Mouse (Mus musculus) layer of hippocampus, adult 9-11 months (tissue): Measurements from ENCODE around the gene Olfr372.
"Not testable (repeated sequence)": the region's sequence is repeated elsewhere in the genome, so short reads cannot be mapped to it uniquely, and the experiment has no call there.

ENCODE experiments used
- DNase-seq: peaks from one replicate; pipeline ENCODE4 v3.0.0; 2022

The Olfr372 gene

DNA sequence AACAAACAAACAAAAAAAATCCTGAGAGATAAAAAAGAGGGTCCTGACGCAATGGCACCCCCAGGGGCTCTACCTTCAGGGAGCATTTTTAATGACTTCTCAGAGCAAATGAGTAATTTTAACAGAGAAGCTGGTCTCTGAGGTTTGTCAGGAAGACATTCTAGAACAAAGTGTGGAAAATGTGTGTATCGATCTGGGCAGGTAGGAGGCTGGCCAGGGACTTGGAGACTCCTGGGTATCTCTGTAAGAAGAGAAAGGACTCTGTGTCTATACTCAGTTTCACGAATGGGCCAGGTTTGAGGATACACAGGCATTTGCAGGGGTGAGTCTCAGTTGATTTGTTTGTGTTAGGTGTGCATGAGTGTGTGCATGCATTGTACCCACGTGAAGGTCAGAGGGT, at the start of gene Olfr372:
Olfr372 (plus strand) TSS at position 301 of the 400 bp plus-strand sequence.
- not testable (repeated sequence) for DNase-seq

DNA sequence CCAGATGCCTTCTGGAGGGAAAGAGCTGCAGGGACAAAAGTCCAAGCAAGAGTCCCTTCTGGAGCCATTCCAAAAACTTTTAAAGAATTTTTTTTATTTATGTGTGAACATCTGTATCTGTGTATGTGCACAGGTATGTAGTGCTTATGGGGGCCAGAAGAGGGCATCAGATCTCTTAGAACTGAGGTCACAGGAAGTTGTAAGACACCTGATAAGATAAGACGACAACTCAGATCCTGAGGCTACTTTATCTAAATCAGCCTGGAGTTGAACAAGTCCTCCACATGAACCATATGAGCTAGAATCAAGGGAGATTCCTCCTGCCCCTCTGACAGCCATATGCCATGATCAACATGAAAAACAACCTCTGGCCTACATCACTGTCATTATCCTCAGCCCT, 41.6 kb upstream of the Olfr372 start:
- DNase-seq = no peak

DNA sequence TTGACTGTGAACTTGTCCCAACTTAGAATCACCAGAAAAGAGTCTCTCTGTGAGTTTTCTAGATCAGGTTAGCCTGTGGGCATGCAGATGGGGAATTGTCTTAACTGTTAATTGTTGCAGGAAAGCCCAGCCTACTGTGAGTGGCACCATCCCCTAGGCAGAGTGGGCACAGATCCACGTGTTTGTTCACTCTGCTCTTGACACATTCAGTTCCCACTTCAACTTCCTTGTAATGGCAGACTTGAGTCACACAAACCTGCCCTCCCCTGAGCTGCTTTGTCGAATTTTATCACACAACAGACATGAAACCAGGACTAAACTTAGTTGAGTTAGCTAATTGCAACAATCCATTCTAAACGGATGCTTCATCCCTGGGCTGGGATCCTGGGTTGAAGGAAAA, 40.8 kb upstream of the Olfr372 start:
- DNase-seq = no peak

DNA sequence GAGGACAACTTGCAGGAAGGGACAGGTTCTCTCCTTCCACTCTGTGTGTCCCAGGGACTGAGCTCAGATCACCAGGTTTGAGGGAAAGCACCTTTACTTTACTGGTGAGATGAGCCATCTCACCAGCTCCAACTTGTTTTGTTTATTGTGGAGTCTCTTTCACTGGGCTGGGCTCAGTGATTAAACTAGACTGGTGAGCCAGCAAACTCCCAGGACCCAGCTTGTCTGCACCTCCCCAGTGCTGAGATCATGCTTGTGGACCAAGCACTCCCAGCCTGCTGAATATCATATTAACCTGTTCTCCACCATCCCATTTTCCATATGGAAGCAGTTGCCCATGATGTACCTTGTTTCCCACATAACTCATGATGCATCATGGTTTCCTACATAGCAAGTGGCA, 38.1 kb upstream of the Olfr372 start:
- DNase-seq = no peak

DNA sequence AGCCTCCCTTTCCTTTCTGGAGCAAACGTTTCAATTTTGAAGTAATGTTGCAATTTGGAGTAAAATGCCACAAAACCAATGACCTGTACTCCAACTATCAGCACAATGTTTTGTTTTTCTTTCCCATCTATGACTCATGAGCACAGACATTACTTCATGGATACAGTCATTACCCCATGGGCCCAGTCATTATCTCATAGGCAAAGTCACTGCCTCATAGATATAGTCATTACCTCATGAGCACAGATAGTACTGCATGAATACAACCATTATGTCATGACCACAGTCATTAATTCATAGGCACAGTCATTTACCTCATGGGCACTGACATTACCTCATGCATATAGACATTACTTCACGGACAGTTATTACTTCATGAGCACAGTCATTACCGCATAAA, 35.1 kb upstream of the Olfr372 start:
- DNase-seq = no peak

DNA sequence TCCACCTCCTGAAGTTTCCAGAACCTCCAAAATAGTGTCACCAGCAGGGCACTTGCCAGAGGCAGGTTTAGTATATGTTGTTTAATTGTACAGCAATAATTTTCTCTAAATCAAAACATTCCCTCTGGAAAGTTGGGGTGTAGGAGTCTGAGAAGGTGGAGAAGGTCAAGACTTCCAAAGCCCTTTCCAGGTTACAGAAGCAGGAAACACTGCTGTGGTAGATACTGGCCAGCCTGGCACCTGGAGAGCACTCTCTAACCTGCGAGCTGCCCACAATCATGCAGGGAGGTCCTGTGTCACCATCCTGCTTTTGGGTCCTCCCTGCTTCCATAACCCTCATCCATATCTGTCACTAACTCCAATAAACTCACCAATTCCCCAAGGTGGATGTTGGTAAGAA, 34.3 kb upstream of the Olfr372 start:
- DNase-seq = no peak

DNA sequence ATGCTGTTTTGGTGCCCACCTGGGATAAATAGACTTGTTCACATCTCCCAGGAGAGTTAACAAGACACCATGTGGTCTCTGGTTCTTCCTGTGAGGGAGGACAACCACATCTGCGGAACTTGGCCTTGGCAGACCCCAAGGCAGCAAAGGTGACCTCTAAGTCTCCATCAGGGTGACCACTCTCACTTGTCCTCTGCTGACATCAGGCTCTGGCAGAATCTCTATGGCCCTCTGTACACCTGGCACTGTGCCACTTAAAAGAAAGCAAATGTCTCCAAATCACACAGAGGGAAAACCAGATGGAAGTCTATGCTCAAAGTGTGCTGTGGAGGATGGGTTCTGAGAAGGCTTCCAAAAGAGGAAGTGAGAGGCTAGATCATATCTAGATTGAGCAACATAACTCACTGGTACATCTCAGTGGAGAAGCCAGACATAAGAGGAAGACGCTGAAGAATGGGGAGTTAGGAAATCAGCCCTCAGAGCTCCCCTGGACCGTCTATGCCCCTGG, 32.8 kb upstream of the Olfr372 start:
- DNase-seq = peak; percentile 19

DNA sequence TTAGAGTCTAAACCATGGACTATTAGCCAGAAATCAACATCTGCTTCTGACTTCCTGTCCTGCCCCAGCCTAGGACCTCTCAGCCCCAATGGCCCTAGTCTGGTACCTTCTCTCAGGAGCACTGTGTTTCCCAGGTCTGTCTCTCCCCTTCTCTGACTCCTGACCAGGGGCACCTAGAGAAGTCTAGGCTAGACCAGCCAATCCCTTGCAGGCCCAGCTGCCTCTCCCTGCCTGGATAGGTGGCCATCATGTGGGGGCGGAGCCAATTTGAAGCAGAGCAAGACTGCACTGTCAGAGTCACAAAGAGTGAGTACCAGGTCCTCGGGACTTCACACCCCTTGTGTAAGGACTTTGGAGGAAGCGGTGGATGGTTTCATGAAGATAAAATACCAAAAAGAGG, 31.5 kb upstream of the Olfr372 start, which contains the start of gene Cyp4f18:
Cyp4f18 (minus strand) TSS at position 154 of the 400 bp plus-strand sequence.
- no peak for DNase-seq

DNA sequence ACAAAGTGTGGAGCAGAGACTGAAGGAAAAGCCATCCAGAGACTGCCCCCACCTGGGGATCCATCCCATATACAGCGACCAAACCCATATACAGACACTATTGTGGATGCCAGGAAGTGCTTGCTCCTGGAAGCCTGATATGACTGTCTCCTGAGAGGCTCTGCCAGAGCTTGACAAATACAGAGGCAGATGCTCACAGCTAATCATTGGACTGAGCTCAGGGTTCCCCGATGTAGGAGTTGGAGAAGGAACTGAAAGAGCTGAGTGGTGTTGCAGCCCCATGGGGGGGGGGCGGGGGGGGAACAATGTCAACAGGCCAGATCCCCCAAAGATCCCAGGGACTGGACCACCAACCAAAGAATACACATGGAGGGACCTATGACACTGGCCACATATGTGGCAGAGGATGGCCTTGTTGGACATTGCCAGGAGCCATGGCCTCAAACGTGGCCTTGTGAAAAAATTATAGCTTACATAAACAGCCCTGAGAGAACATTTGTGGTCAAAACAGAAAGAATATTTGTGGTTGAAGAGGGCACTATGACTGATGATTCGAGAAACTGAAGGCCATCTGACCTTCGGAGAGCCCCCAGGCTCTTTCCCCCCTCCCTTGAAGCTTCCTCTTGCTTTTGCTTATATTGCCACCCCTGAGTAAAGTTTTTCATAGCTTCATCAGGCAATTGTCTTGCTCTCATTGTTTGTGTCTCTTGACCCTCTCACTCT, 27.4 kb upstream of the Olfr372 start:
- not testable (repeated sequence) for DNase-seq

DNA sequence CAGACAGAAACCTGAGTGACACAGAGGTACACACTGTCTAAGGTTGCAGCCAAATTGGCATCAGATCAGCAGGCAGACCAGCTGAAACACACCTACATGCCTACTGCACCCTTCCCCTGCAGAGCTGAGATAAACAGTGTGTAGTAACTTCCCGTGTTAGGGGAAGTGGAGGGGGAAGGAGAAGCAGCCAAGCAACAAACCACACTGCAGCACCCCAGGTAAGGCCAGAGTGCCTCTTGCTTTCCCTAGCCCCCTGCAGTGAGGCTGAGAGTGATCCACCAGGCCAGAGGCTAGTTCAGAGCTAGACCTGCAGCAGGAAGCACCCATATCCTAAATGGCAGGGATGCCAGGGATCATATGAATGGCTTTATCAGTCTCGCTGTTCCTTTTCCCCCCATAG, 23.7 kb upstream of the Olfr372 start:
- DNase-seq = not testable (repeated sequence)

DNA sequence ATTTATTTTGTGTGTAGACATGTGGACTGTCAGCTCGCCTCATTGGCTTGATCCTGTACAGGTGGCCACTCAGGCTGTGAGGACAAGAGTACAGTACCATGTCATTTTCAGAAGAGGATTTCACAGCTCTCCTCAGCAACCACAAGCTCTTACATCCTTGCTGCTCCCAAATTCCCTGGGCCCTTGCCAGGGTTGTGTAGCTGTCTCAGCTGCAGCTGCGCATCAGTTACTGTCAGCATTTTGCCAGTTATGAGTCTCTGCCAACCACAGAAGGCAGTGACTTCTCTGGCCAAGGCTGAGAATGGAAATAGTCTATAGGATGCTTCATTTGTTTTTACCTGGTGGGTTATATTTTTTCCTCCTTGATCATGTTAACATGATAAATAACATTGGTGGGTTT, 22.9 kb upstream of the Olfr372 start:
- DNase-seq = no peak

DNA sequence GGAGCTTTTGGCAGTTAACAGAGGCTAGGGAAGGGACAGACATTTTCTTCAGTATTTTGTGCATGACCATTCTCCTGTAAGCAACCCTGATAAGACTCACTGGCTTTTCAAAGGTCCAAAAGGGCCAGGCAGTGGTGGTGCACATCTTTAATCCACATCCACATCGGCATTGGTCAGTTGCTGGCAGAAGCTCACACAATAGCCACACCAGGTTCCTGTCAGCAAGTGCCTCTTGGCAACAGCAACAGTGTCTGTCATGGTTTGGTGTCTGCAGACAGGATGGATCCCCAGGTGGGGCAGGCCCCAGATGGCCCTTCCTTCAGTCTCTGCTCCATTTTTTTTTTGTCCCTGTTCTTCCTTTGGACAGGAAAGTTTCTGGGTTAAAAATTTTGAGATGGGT, 22.0 kb upstream of the Olfr372 start:
- DNase-seq = not testable (repeated sequence)

DNA sequence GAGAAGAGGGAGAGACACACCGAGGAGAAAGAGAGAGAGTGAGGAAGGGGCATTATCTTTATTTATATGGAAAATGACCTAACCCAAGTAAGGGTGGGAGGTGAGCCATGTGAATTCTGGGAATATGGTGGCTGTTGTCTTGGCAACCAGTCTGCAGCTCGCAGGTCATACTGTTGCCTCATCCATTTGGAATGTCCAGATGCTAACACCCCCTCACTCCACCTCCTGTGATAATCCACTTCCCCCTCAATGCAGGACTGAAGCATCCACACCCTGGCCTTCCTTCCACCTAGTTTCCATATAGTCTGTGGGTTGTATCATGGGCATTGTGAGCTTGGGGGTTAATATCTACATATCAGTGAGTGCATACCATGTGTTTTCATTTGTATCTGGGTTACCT, 21.2 kb upstream of the Olfr372 start:
- DNase-seq = no peak

DNA sequence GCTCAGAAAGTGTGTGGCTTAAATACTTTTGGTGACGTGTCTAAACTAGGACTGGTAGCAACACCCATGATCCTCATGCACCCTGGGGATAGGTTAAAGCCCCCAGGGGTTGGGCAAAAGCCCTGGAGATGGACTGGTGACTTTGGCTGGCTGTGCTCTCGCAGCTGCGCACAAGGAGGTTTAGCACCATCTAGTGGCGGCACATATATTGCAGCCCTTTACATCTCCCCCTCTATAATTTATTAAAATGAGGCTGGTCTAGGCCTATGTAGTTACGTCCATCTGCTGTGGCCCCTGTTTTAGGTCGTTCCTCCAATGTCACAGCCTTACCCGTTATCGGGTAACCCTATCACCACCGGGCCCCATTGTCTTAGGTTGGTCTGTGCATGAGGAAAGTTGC, 16.1 kb upstream of the Olfr372 start:
- DNase-seq = peak; percentile 22

DNA sequence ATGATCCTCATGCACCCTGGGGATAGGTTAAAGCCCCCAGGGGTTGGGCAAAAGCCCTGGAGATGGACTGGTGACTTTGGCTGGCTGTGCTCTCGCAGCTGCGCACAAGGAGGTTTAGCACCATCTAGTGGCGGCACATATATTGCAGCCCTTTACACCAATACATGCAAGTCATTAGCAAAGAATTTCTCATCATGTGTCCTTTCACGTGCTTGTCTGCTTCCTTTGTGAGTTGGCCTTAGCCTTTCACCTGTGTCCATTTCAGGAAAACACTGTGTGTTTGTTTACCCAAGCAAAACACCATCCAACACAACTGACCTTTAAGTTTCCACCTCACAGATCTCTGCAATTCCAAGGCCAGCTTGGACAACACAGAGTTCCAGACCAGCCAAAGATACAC, 8.1 kb upstream of the Olfr372 start:
- DNase-seq = peak; percentile 37

DNA sequence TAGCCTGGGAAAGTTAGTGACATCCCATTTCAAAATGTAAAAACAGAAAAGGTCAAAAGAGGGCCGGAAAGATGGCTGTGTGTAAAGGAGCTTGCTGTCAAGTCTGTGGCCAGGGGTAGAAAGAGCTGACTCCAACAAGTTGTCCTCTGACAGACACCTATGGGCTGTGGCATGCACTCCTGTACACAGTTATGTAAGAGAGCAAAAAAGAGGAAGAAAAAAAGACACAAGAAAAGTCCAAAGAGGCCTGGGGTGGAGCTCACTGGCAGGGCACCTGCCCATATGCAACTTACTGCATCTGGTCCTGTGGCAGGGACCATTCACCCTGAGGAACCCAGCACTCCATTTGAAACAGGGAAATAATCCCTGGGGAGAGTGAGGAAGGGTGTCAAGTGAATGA, 1.5 kb downstream of the Olfr372 start:
- no peak for DNase-seq

DNA sequence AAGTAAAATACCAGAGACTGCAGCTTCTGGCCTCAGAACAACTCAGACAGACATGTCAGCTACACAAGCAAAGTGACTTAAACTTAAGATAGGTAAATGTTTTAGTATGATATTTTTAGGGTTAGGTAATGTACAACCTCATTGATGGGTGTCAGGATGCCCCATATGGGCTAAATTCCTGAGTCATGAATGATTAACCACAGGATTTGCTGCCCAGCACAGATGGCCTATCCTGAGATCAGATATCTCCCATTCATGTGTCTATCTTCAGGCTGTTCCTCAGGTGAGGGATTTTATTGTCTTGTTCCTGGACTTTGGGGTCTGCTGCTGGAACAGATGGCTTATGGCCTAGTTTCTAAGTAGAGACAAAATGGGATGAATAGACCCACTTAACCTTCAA, 13.6 kb downstream of the Olfr372 start:
- not testable (repeated sequence) for DNase-seq

DNA sequence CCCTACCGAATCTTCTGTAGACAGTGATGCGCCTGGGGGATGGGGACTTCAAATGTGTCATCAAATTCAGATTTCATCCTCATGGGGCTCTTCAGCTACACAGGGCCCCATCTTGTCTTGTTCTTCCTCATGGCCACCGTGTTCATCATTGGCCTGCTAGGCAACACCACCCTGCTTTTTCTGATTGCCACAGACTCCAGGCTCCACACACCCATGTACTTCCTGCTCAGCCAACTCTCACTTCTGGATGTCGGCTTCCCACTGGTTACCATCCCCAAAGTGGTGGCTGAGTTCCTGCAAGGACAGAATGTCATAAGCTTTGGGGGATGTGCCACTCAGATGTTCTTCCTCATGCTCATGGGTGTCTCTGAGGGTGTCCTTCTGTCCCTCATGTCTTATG, 16.6 kb downstream of the Olfr372 start:
- DNase-seq = not testable (repeated sequence)

DNA sequence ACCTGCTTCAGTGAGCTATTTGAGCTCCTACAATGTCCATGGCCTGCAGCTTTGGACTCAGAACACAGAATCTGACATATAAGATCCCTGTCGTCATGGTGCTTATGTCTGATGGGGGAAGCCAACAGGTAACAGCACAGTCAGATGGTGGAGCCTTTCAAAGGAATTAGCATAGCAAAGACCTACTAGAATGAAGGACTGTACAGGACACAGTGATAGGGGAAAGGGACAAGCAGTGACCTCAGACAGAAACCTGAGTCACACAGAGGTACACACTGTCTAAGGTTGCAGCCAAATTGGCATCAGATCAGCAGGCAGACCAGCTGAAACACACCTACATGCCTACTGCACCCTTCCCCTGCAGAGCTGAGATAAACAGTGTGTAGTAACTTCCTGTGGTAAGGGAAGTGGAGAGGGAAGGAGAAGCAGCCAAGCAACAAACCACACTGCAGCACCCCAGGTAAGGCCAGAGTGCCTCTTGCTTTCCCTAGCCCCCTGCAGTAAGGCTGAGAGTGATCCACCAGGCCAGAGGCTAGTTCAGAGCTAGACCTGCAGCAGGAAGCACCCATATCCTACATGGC, 25.9 kb downstream of the Olfr372 start:
- not testable (repeated sequence) for DNase-seq

DNA sequence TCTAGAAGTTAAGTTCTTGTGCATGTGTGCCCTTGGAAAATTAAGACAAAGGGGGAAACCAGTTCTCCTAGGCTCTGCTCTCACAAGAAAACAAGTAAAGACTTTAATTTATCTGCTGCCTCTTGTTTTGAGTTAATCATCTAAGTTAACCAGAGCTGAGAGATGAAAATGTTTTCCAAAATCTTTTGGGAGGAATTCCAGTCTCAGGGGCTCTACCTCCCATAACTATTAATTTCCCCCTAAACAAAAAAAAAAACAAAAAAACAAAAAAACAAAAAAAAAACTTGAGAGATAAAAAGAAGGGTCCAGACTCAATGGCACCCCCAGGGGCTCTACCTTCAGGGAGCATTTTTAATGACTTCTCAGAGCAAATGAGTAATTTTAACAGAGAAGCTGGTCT, 41.9 kb downstream of the Olfr372 start, which contains the start of gene Olfr373:
Olfr373 (plus strand) TSS at position 301 of the 400 bp plus-strand sequence.
- not testable (repeated sequence) for DNase-seq

DNA sequence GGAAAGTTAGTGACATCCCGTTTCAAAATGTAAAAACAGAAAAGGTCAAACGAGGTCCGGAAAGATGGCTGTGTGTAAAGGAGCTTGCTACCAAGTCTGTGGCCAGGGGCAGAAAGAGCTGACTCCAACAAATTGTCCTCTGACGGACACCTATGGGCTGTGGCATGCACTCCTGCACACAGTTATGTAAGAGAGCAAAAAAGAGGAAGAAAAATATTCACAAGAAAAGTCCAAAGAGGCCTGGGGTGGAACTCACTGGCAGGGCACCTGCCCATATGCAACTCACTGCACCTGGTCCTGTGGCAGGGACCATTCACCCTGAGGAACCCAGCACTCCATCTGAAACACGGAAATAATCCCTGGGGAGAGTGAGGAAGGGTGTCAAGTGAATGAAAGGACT, 43.7 kb downstream of the Olfr372 start:
- DNase-seq = no peak

DNA sequence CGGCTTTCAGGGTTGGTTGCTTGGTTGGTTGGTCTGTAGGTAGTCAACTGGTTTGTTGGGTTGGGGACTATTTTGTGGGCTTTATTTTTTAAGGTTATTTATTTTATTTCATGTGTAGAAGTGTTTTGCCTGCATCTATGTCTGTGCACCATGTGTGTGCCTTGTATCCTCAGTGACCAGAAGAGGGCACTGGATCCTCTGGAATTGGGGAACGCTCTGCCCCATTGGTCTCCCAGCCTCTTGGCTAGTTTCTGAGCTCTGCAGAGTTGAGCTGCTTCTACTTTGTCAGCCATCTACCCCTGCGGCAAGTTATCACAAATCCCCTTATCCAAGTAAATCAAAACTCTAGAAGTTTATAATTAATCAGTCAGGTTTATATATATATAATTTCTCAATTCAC, 46.6 kb downstream of the Olfr372 start:
- DNase-seq = not testable (repeated sequence)

DNA sequence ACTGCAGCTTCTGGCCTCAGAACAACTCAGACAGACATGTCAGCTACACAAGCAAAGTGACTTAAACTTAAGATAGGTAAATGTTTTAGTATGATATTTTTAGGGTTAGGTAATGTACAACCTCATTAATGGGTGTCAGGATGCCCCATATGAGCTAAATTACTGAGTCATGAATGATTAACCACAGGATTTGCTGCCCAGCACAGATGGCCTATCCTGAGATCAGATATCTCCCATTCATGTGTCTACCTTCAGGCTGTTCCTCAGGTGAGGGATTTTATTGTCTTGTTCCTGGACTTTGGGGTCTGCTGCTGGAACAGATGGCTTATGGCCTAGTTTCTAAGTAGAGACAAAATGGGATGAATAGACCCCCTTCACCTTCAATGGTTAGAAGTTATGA, 55.7 kb downstream of the Olfr372 start:
- not testable (repeated sequence) for DNase-seq

DNA sequence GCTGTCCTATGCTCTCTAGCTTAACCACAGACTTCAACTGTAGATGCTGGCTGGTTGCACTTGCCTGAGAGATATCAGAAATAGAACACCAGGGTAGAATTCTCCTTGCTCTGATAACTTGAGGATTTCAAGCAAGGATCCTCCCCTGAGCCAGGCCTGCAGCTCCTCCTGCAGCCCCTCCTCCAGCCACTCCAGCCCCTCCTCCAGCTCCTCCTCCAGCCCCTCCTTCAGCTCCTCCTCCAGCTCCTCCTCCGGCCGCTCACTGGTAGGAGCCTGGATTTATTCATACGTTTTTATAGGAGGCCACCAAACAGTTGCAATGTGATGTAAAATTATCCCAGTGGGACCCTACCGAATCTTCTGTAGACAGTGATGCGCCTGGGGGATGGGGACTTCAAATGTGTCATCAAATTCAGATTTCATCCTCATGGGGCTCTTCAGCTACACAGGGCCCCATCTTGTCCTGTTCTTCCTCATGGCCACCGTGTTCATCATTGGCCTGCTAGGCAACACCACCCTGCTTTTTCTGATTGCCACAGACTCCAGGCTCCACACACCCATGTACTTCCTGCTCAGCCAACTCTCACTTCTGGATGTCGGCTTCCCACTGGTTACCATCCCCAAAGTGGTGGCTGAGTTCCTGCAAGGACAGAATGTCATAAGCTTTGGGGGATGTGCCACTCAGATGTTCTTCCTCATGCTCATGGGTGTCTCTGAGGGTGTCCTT, 58.5 kb downstream of the Olfr372 start:
- peak; percentile 5 for DNase-seq
